Mouse (Mus musculus): ENCODE measurements around the gene Jak1. TPM values are rescaled to one million over a fixed set of nuclear protein-coding genes. Genes with fewer than 3 reads are reported as not detected.

The Jak1 gene
- polyA plus RNA-seq, 1 experiment from 2014 or later: 46.3 TPM

DNA sequence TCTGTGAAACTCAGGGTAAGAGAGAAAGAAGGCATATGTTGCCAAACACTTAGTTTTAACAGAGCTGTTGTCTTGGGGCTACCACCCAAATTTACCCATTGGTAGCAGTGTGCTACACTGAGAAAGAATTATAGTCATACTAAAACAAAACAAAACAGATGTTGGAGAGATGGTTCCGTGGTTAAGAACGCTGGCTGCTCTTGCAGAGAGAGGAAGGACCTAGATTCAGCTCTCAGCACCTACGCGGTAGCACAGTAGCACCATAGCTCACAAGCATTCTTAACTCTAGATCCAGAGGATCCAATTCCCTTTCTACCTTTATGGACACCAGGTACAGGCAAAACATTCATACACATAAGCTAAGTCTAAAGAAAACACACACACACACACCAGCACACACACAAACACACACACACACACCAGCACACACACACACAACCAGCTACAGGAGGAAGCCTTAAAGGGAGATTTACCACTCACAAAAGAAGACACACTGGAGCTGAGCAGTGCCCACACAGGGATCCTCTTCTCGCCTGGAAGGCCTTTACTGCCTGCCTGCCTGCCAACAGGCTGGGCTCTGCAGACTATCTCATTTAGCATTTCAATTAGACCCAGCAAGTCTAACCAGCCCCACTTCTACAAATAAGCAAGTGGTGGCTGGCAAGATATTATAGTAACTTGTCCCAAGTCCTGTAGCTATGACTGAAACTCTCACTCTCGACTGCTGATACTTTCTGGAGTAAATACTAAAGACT, 20.6 kb downstream of the Jak1 start:
- 83% methylated on average over 6 of the region's 6 CpGs for WGBS
- H3K9ac ChIP-seq (ENCODE audit: low read depth, low read length): no peak overlapping the region

DNA sequence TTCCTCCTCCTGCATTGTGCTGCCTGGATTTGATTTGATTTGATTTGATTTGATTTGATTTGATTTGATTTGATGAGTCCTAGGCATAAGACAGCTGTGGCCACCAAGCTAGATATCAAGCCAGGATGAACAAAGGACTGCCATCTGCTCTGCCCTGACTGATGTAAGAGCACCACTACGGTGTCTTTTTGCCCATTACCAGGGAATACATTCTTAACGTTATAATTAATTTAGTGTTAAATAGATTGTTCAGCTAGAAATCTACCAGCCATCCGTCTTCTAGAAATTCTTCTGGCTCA, 24.3 kb downstream of the Jak1 start:
- no peak for ATAC-seq
- Histone ChIP-seq H3K4me2 (replicated peaks; ENCODE audit: low read depth) (no peak overlapping the region), H3K9me3 (ENCODE audit: control insufficient read depth) (no peaks in the 10 kb centered on the region), H3K4me3 (ENCODE audit: low read depth, low read length) (no peak overlapping the region), H3K9ac (ENCODE audit: low read depth, low read length) (no peak overlapping the region), H3K27me3 (replicated peaks; ENCODE audit: control insufficient read depth, insufficient read depth, low read length) (no peaks in the 10 kb centered on the region), H3K27ac (ENCODE audit: low read depth, low read length) (no peak overlapping the region), H3K4me1 (replicated peaks; ENCODE audit: control insufficient read depth, insufficient read depth, low read length) (peaks cover 5% of the 10 kb centered on the region; the same call in 1 of the 2 replicates), H3K36me3 (ENCODE audit: control insufficient read depth, insufficient read depth) (no peaks in the 10 kb centered on the region)
- 83% methylated on average over 3 of the region's 3 CpGs for WGBS
- no peak for TF ChIP-seq CTCF (IDR thresholded peaks at IDR 0.05; ENCODE audit: low read depth)

More for the DNA sequence above, 20.6 kb downstream of the Jak1 start:
- Histone ChIP-seq H3K27me3 (replicated peaks; ENCODE audit: control insufficient read depth, insufficient read depth, low read length) (no peaks in the 10 kb centered on the region), H3K4me1 (replicated peaks; ENCODE audit: control insufficient read depth, insufficient read depth, low read length) (peaks cover 5% of the 10 kb centered on the region; the same call in 1 of the 2 replicates), H3K27ac (ENCODE audit: low read depth, low read length) (no peak overlapping the region), H3K4me2 (replicated peaks; ENCODE audit: low read depth) (no peak overlapping the region), H3K4me3 (ENCODE audit: low read depth, low read length) (no peak overlapping the region), H3K36me3 (ENCODE audit: control insufficient read depth, insufficient read depth) (no peaks in the 10 kb centered on the region), H3K9me3 (ENCODE audit: control insufficient read depth) (no peaks in the 10 kb centered on the region)
- TF ChIP-seq CTCF (IDR thresholded peaks at IDR 0.05; ENCODE audit: low read depth): no peak
- ATAC-seq: no peak

DNA sequence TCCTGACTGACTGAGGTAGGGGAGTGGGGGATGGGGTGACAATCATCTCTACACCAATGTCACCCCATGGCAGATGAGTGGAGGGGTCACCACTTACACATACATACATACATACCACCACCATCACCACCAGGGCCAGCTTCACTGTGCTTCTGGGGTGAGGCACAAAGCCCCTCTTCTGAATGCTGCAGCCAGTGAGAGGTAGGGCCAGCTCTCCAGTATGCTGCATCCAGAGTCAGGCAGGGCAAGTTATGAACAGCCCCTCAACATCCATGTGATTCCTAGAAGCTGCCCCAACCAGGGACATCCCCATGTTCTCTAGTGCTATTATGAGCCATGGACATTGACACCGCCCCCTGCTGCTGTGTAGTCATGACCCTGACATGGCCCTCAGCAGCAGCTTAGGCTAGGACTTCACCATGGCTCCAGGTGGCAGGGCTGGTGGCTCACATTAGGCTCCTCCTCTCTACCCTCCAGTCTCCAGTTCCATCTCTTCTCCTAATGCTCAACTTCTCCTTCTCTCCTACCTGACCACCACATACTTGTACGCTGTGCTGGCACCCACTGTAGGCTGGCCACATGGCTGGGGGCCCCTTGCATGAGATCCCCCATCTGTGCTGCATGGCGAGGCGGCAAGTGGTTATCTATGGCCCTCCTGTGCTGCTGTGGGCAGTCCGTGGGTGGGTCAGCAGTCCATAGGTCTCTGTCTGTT, 24.8 kb downstream of the Jak1 start:
- H3K27ac ChIP-seq (ENCODE audit: low read depth, low read length): no peak overlapping the region
- TF ChIP-seq CTCF (IDR thresholded peaks at IDR 0.05; ENCODE audit: low read depth): 0 out of 2 replicates have a peak, but pooled peaks have one; percentile 10
- H3K9me3 ChIP-seq (ENCODE audit: control insufficient read depth): no peaks in the 10 kb centered on the region
- no peak overlapping the region for H3K9ac ChIP-seq (ENCODE audit: low read depth, low read length)
- H3K4me3 ChIP-seq (ENCODE audit: low read depth, low read length): no peak overlapping the region
- no peaks in the 10 kb centered on the region for H3K36me3 ChIP-seq (ENCODE audit: control insufficient read depth, insufficient read depth)
- 88% methylated on average over 5 of the region's 5 CpGs for WGBS
- no peaks in the 10 kb centered on the region for H3K27me3 ChIP-seq (replicated peaks; ENCODE audit: control insufficient read depth, insufficient read depth, low read length)
- no peak overlapping the region for H3K4me2 ChIP-seq (replicated peaks; ENCODE audit: low read depth)
- ATAC-seq: no peak
- peaks cover 5% of the 10 kb centered on the region; the same call in 1 of the 2 replicates for H3K4me1 ChIP-seq (replicated peaks; ENCODE audit: control insufficient read depth, insufficient read depth, low read length)

DNA sequence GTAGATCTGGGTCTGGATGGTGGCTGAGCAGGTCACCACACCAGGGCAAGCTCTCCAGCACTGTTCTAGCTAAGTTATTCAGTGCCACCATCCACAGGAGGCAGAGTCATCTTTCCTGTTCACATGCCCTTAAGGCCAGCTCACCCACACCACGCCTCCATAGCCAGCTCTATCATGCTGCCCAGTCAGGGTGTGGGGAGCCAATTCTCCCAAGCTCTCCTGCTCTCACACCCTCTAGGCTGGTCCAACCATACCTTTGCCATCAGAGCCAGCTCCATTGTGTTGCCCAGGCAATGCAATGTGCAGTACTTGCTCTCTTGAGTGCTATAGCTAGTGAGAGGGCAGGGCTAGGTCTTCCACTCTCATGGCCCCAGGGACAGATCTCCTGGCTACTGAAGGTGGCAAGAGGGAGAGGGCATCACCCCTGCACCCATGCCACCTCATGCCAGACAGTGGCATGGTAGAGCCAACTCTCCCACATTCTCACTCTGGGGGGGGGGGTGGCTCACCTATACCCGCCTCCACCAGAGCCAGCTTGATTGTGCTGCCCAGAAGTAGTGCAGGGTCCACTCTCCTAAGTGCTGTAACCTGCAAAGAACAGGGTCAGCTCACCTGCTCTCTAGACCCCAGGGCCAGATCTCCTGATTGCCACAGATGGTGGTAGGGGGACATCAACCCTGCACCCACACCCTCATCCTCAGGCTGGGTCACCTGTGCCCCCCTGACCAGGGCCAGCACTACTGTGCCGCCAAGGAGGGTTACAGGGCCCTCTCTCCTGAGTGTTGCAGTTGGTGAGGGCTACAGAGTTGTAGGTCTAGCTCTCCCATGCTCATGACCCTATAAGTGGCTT, 25.5 kb downstream of the Jak1 start:
- Histone ChIP-seq H3K27me3 (replicated peaks; ENCODE audit: control insufficient read depth, insufficient read depth, low read length) (no peaks in the 10 kb centered on the region), H3K9ac (ENCODE audit: low read depth, low read length) (no peak overlapping the region), H3K27ac (ENCODE audit: low read depth, low read length) (no peak overlapping the region), H3K4me2 (replicated peaks; ENCODE audit: low read depth) (no peak overlapping the region), H3K4me3 (ENCODE audit: low read depth, low read length) (no peak overlapping the region), H3K36me3 (ENCODE audit: control insufficient read depth, insufficient read depth) (no peaks in the 10 kb centered on the region), H3K9me3 (ENCODE audit: control insufficient read depth) (no peaks in the 10 kb centered on the region), H3K4me1 (replicated peaks; ENCODE audit: control insufficient read depth, insufficient read depth, low read length) (peaks cover 3% of the 10 kb centered on the region; the same call in 1 of the 2 replicates)
- ATAC-seq: no peak
- no peak for TF ChIP-seq CTCF (IDR thresholded peaks at IDR 0.05; ENCODE audit: low read depth)
- WGBS: 90% methylated on average over 3 of the region's 3 CpGs

DNA sequence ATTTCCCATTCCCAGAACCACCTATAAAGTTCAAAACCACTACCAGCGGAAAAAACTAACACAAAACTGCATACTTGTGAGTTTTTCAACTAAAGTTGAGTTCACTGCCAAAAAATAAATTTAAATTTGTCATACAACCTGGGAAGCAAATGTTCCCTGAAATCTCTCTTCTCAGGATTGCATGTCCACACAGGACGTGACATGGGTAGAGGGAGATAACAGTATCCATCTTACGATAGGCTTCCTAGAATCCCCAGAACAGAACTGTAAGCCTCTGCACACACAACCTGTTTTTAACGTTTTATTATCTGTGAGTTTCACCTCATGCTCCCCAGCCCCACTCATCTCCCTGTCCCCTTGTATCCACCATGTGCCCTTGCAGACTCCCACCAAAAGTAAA, 26.5 kb downstream of the Jak1 start:
- H3K4me1 ChIP-seq (replicated peaks; ENCODE audit: control insufficient read depth, insufficient read depth, low read length): peaks cover 10% of the 10 kb centered on the region; the same call in 1 of the 2 replicates
- no peak for ATAC-seq
- H3K9ac ChIP-seq (ENCODE audit: low read depth, low read length): no peak overlapping the region
- no peak overlapping the region for H3K4me2 ChIP-seq (replicated peaks; ENCODE audit: low read depth)
- no peaks in the 10 kb centered on the region for H3K27me3 ChIP-seq (replicated peaks; ENCODE audit: control insufficient read depth, insufficient read depth, low read length)
- 75% methylated on average over 4 of the region's 4 CpGs for WGBS
- H3K27ac ChIP-seq (ENCODE audit: low read depth, low read length): no peak overlapping the region
- H3K4me3 ChIP-seq (ENCODE audit: low read depth, low read length): no peak overlapping the region
- no peaks in the 10 kb centered on the region for H3K9me3 ChIP-seq (ENCODE audit: control insufficient read depth)
- H3K36me3 ChIP-seq (ENCODE audit: control insufficient read depth, insufficient read depth): no peaks in the 10 kb centered on the region
- TF ChIP-seq CTCF (IDR thresholded peaks at IDR 0.05; ENCODE audit: low read depth): no peak

DNA sequence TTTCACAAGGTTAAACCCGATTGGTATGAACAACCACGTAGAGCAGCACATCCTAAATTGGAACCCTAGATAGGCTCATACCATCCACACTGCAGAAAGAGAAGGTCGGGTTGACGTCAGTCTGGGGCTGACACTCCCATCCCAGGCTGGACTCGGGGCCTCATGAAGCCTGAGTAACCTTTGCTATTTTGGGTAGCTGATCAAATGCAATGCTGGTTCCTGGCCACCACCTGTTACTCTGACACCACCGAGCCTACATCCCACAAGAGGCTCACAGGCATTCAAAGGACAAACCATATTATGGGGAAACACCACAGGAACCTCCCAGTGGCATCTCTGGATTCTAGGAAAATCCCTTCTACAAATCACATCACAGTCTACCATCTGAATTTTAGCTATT, 28.3 kb downstream of the Jak1 start:
- ATAC-seq: no peak
- Histone ChIP-seq H3K4me3 (ENCODE audit: low read depth, low read length) (no peak overlapping the region), H3K4me2 (replicated peaks; ENCODE audit: low read depth) (no peak overlapping the region), H3K4me1 (replicated peaks; ENCODE audit: control insufficient read depth, insufficient read depth, low read length) (peaks cover 10% of the 10 kb centered on the region; the same call in 1 of the 2 replicates), H3K27me3 (replicated peaks; ENCODE audit: control insufficient read depth, insufficient read depth, low read length) (no peaks in the 10 kb centered on the region), H3K9me3 (ENCODE audit: control insufficient read depth) (no peaks in the 10 kb centered on the region), H3K36me3 (ENCODE audit: control insufficient read depth, insufficient read depth) (no peaks in the 10 kb centered on the region), H3K27ac (ENCODE audit: low read depth, low read length) (no peak overlapping the region), H3K9ac (ENCODE audit: low read depth, low read length) (no peak overlapping the region)
- 78% methylated on average over 6 of the region's 6 CpGs for whole genome bisulfite sequencing
- TF ChIP-seq CTCF (IDR thresholded peaks at IDR 0.05; ENCODE audit: low read depth): no peak

All from intestine, postnatal 0 days (tissue).